Mouse (Mus musculus) cerebellum, postnatal 25 days (tissue): ENCODE measurements around the gene Nt5c2.

Experiments used
- DNase-seq, 2 experiments: peaks; one replicate each; pipeline ENCODE4 v3.0.0; 2021; ENCODE audit warnings: mixed read lengths in 2 of 2

Gene Nt5c2

DNA sequence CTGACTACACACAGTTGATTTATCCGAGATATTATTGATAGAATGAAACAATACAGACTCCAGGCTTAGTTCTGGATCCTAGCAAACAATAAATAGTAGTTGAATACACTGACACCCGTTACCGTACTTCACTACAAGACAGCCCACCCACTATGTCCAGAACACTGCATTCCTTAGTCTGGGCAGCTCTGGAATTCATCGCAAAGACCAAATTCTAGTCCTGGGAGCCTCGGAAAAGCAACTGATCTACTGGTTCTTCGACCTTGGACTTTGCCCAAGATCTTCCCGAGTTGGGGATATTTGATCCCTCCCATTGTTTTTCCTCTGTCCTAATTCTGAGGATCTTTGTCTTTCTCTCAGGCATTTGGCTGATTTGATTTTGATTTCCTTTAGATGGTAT is 52.1 kb downstream of the Nt5c2 start:
- no peak for DNase-seq

GRCm38 (mm10) chr19:46962171-46962772 is 52.7 kb downstream of the Nt5c2 start:
- DNase-seq: peak; percentile 86 to 92

- DNase-seq: peak; percentile 90 to 91
These were observed 53.3 kb downstream of the Nt5c2 start for GRCm38 (mm10) chr19:46961652-46962051.

GRCm38 (mm10) chr19:46961047-46961651 is 53.8 kb downstream of the Nt5c2 start:
- DNase-seq: peak in 1 of 2 experiments; percentile 30

DNA sequence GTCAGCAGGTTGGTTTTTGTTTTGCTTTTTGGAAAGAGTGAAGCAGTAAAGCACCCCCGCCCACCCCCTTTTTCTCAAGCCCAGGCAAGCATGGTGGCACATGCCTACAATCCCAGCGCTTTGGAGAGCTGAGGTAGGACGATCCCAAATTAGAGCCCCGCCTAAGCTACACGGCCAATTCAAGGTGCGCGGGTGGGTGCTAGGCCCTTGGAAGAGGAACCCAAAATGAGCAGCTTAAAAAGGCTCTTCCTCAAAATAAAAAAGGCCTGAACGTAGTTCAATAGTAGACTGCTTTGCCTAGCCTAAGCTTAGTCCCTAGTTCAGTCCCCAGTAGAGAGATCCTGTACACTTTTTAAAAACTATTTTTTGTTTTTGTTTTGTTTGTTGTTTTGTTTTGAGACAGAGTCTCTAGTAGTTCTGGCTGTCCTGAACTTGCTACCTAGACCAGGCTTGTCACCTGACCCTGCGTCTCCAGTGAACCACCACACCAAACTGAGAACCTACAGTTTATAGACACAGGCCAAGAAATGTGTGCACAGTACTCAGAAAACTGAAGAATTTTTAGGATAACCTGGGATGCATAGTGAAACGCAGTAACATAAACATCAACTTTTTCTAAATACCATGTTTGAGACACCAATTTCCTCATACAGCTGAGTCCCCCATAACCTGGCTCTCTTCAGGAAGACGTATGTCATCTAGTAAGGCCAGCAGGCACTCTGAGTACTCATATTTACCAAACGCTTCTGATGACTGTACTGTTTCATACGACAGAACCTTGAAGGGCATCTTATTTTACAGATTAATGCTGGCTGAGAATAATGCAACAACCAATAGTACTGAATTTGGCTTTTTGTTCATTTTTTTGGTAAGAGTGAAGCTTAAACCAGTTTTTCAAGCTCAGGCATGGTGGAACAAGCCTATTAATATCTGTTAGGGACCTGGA is 54.6 kb downstream of the Nt5c2 start:
- DNase-seq: no peak

DNA sequence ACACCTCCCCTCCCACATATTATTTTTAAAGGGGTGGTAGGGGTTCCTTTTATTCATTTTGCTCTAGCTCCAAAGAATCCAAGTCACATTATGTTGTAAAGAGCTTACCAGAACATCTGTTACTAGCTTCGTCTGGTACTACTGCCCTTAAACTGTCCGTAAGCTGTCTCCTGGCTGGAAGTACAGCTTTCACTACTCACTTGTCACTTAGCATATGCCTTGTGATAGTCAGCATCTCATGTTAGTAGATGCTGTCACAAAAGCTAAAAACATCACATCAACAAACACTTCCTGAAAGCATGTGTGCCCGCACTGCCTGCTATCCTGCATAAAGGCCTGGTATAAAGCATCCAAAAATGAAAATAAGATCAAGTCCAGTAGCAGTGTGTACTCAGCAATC is 55.4 kb downstream of the Nt5c2 start:
- no peak for DNase-seq

- no peak for DNase-seq
These were observed 56.4 kb downstream of the Nt5c2 start for GRCm38 (mm10) chr19:46958566-46958965.

DNA sequence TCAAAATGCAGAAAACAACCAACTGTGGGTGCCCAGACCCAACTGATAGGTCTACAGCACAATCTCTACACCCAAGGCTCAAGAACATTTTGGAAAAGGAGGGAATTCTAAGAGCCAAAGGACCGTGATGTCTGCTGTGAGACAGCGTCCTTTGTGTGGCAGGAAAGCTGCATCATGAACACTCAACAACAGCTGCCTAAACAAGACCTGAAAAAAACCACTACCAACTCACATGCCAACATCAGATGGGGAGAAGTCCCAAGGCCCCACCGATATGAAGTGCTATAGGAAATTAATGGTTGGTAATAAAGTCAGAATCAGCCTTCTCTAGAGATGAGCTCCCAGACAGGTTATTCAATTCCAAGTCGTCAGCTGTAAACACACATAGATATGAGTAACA is 57.0 kb downstream of the Nt5c2 start:
- no peak for DNase-seq

GRCm38 (mm10) chr19:46957001-46957400 is 58.0 kb downstream of the Nt5c2 start:
- DNase-seq: no peak

- no peak for DNase-seq
These were observed 58.5 kb downstream of the Nt5c2 start for GRCm38 (mm10) chr19:46956410-46956809.

DNA sequence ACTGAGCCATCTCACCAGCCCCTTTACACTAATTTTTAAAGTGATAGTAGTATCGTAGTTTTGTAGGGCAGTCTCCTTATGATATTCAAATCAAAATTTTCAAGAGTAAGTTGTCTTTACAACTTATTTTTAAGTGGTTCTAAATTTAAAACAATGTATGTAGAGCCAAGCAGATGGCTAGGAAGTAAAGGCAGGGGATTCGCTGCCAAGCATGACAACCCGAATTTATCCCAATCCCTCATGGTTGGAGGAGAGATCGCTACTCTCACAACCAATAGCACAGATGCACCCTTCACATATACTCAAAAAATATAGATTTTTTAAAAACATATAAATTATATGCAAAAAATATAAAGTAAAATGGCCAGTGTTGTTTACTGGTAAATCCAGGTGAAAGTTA is 59.3 kb downstream of the Nt5c2 start:
- DNase-seq: no peak

GRCm38 (mm10) chr19:46953536-46953935 is 61.4 kb downstream of the Nt5c2 start:
- DNase-seq: peak in 1 of 2 experiments; percentile 41

DNA sequence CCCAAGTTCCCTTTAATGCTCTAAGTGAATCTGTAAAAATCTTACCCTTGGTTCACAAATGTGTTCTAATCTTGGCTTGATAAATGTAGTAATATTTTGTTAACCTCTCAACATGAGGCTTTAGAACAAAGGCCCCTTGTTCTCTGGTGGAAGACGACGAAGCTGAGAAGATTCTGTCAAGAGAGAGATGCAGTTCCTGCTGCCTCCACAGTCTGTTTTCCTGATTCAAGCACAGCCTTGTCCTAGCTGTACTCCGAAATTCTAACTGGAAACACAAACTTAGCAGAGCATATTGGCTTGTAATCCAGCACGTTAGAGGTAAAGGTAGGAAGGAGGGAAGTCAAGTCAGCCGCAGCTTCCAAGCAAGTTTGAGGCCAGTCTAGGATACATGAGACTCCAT is 62.0 kb downstream of the Nt5c2 start:
- no peak for DNase-seq

DNA sequence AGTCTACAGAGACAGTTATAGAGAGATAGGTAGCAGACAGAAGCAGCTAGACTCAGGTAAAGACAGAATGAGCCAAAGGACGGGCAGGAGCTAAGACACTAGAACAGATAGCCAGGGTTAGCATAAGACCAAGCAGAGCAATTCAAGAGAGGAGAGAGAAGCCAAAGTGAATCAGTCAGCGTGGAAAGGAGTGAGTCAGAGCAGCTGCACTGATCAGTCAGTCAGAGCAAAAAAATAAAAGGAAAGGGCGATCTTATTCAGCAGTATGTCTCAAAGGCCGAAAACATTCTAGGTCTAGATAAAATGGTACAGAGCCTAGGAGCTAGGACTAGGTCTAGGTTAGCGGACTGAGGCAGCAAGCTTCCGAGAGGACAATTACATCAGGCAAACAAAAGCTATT is 70.6 kb downstream of the Nt5c2 start:
- no peak for DNase-seq

DNA sequence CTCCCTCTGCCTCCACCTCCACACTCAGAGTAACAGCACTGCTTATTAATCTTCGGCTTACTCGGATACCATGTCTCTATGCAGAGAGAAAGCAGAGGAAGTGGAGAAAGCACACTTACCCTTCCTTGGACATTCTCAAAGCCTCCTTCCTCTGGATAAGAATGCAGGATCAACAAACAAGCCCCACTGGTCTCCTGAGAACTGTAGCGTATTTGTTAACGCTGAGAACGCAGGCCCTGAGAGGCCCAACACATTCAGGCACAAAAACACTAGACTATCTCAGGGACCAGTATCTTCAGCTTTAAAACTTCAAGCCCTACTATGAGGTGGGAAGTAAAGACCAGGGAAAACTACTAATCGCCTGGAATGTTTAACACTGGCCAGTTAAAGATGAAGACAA is 77.8 kb downstream of the Nt5c2 start:
- no peak for DNase-seq

- DNase-seq: no peak
These were observed 80.9 kb downstream of the Nt5c2 start for GRCm38 (mm10) chr19:46934025-46934424.

GRCm38 (mm10) chr19:46932608-46933007 is 82.3 kb downstream of the Nt5c2 start:
- DNase-seq: no peak

DNA sequence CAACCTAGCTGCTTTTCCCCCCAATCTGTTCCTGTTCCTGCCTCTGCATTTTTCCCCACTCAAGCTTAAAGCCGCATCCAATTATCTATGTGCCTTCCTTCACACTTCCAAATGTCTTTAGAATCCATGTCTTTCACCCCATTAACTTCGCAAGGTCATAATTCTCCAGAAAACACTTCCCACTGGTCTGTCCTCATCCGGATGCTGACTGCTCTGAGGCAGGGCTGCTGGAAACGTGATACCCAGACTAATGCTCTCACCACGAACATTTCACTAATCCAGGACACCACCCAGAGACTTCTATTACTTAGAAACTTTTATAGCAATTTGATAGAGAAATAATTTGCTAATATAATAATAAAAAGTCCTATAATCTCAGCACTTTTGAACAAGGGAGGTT is 84.9 kb downstream of the Nt5c2 start:
- DNase-seq: no peak

DNA sequence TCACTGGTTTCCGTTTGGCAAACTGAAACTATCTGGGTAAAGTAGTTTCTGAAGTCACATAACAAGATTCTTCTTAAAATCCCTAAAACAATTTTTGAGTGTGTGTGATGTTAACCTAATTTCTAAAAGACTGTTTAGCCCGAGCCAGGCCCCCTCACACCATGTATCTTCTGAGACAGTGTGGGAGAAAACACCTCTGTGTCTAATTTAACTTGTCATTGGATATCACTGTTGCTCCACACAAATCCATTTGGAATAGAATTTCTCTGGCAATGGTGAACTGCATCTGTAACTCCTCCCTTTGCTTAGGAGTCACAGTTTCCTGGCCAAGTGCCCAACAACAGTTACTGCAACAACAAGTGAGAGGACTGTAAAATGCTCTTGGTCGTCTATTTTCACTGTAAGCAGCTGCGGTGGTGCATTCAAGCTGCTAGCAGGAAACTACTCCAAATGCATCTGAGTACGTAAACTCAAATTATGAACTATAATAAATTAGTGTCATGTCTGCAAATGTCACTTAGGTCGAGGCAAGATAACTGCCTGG is 85.8 kb downstream of the Nt5c2 start:
- DNase-seq: peak in 1 of 2 experiments; percentile 35

DNA sequence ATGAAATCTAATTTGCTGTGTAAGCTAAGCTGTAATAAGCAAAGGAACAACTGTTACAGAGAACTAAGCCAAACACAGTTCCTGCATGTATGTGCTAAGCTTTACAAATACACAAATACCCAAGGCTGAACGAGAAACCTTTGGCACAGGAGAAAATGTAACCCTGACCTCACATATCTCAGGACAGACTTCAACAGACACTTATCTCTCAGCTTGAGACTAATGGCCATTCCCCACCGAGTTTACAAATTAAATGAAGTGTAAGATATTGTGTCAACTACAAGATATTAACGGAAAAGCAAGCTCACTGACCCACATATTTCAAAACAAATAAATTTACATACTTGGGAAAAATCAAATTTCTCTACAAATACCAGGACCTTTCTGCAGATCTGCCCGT is 86.8 kb downstream of the Nt5c2 start:
- DNase-seq: no peak

GRCm38 (mm10) chr19:46926951-46927350 is 88.0 kb downstream of the Nt5c2 start:
- DNase-seq: no peak

DNA sequence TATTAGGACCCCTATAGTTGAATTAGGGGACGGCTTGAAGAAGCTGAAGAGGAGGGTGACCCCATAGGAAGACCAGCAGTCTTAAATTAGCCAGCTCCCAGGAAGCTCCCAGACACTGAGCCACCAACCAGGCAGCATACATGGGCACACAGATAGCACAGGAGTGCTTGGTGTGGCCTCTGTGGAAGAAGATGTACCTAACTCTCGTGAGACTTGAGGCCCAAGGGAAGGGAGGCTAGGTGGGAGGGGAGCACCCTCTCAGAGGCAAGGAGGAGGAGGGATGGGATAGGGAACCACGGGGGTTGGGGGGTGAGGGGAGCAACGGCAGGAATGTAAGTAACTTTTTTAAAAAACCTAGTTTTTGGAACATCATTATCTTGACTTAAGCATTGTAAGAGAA is 88.6 kb downstream of the Nt5c2 start:
- DNase-seq: no peak

DNA sequence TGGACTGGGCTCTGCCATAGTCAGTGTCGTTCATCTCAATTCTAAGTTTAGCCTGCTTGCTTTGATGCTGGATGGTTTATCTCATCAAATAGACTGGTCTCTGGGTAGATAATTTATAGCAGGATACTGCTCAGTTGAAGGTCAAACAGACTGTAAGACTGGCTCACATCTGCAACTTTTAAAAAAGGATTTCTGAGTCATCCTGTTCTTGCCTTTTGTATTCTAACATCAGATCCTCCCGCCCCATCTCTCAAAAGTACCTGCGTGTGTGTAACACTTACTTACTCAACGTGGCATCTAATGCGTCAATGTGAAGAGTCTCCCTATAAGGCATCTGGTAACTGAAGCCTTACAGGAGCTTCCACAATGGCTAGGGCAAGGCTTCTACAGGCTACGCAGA is 94.4 kb downstream of the Nt5c2 start:
- no peak for DNase-seq
